Mouse (Mus musculus) left cerebral cortex, adult 2 months (tissue): ENCODE results near the gene Olfr671. TPM values are rescaled to one million over a fixed set of nuclear protein-coding genes. Genes with fewer than 3 reads are reported as not detected.
"Not testable (repeated sequence)": the region's sequence is repeated elsewhere in the genome, so short reads cannot be mapped to it uniquely, and the experiment has no call there.

ENCODE experiments used
- DNase-seq, 2 experiments: peaks; one replicate each; pipeline ENCODE4 v3.0.0; 2021 to 2022; ENCODE audit warnings: low spot score in 2 of 2, mixed read lengths in 1 of 2; ENCODE audit errors: extremely low spot score in 1 of 2
- H3K27ac ChIP-seq: fragments of 200-600 bp; 2 replicates; pipeline ENCODE4 v1.8.1; 2022
- H3K4me3 ChIP-seq: fragments of 200-600 bp; 2 replicates; pipeline ENCODE4 v1.8.1; 2022
- CTCF ChIP-seq: fragments of 200-600 bp; IDR thresholded peaks from 2 replicates; pipeline ENCODE4 v1.8.1; 2022; ENCODE audit warnings: antibody characterized with exemption, mild to moderate bottlenecking, moderate library complexity
- intact Hi-C: fragments of 180-260 bp; cut with DNase I; formaldehyde crosslinking; loops from one replicate; pipeline ENCODE4 v1.15.1; 2025
- long read RNA-seq, 2 experiments: library from polyadenylated mRNA; stranded (forward); transcript quantifications; one replicate each; pipeline ENCODE4 v2.0.0; 2021; ENCODE audit warnings: borderline mapping rate in 2 of 2
- total RNA-seq, 2 experiments: library from RNA; stranded (reverse); gene quantifications; 2 replicates each; pipeline ENCODE4 v1.2.3; 2021

Olfr671 gene
- not detected for total RNA-seq
- long read RNA-seq, experiment 1, result 0 reads
- long read RNA-seq, experiment 2, result 0 reads

GRCm38 (mm10) chr7:104979026-104979425 lies at the start of gene Olfr671:
Gene Olfr671, minus strand, starts transcription at chr7:104979126.
- Histone ChIP-seq H3K4me3 (no peak within 1 kb of the TSS), H3K27ac (no peak within 1 kb of the TSS)
- DNase-seq, result no peak
- TF ChIP-seq CTCF, result no peak
- intact Hi-C loops, result no loop called here

GRCm38 (mm10) chr7:105028360-105028759 lies 49.4 kb upstream of the Olfr671 start, which contains the start of gene Olfr675:
Gene Olfr675, minus strand, starts transcription at chr7:105028460.
- TF ChIP-seq CTCF, result no peak
- Histone ChIP-seq H3K4me3 (no peak within 1 kb of the TSS), H3K27ac (no peak within 1 kb of the TSS)
- no peak for DNase-seq
- intact Hi-C loops, result no loop called here

DNA sequence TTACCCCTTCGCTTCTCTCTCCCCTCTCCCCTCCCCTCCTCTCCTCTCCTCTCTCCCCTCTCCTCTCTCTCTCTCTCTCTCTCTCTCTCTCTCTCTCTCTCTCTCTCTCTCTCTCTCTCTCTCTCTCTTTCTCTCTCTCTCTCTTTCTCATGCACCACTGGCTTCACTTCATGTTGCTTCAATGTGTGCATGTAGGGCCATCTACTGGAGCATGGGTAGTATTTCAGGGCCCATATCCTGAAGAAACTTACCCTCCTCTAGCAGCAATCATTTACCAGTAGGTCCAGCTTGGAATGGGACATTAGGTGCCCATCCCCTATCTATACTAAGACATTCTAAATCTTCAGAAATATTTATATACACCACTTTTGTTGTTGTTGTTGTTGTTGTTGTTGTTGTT lies 43.6 kb upstream of the Olfr671 start:
- H3K4me3 ChIP-seq, result no peak overlapping the region
- DNase-seq, result no peak
- TF ChIP-seq CTCF, result peak; percentile 24
- H3K27ac ChIP-seq, result no peak overlapping the region
- intact Hi-C loops, result no loop called here

DNA sequence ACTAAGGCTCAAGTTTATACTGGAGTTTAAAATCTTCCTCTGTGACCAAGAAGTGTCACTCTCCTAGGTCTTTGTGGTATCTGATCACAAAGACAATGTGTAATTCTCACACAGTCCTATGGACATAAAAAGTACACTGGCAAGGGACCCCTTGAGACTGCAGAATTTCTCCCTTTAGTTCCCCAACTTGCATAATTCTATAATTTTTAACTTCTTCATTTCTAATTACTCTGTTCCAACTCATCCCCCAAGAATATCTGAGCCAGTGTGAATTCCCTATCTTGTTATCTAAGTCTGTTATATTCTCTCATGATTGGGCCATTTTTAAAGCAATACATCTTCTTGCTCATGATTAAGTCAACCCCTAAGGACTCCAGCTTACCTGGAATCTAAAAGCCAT lies 23.0 kb upstream of the Olfr671 start, which contains the start of gene Olfr672:
Gene Olfr672, minus strand, starts transcription at position 101 of the 400 bp plus-strand sequence.
- TF ChIP-seq CTCF, result no peak

DNA sequence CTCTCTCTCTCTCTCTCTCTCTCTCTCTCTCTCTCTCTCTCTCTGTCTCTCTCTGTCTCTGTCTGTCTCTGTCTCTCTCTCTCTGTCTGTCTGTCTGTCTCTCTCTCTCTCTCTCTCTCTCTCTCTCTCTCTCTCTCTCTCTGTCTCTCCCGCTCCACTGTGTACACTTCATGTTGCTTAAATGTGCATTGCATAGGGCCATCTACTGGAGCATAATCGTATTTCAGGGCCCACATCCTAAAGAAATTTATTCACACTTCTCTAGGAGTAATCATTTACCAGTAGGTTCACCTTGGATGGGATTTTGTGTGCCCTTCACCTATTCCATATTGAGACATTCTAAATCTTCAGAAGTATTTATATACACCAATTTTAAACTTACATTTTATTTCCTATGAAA lies 6.4 kb downstream of the Olfr671 start:
- H3K27ac ChIP-seq, H3K4me3 ChIP-seq, DNase-seq, intact Hi-C loops: not testable (repeated sequence)

More for the DNA sequence above, 23.0 kb upstream of the Olfr671 start, which contains the start of gene Olfr672:
- no peak within 1 kb of the TSS for H3K4me3 ChIP-seq
- DNase-seq, result no peak
- no peak within 1 kb of the TSS for H3K27ac ChIP-seq
- intact Hi-C loops, result no loop called here

DNA sequence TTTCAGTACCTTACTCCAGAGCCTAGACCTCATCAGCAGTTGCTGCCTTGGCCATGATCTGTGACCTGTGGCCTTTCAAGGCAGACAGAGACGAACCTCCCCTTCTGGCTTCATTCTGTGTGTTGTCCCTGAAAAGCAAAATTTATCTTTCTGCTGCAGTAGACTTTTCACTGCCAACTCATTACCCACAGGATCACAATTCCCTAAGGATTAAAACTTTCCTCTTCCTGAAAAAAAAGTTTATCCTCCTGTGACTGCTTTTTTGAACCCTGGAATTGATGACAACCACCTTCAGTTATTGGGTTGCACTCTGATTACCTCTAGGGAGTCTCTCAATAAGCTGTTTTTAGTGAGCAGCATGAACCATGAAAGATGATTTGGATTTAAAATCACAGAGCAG lies 16.4 kb downstream of the Olfr671 start, which contains the start of gene Olfr670:
Gene Olfr670, minus strand, starts transcription at position 101 of the 400 bp plus-strand sequence.
- Histone ChIP-seq H3K4me3 (no peak within 1 kb of the TSS), H3K27ac (no peak within 1 kb of the TSS)
- DNase-seq, result no peak
- intact Hi-C loops, result no loop called here
- TF ChIP-seq CTCF, result no peak

DNA sequence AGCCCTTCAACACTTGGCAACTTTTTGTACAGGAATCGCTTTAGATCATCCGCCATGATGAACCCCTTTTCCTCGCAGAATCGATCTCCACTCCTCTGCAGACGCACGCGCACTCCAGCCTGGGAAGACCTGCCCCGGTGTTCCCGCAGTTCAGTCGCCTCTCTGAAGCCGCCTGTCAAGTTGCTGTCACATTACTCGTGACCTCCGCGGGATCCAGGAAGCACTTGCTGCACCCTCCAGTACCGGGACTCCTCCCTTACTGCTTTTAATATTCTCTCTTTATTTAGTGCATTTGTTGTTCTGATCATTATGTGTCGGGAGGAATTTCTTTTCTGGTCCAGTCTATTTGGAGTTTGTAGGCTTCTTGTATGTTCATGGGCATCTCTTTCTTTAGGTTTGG lies 28.7 kb downstream of the Olfr671 start:
- intact Hi-C loops, result not testable (repeated sequence)

GRCm38 (mm10) chr7:104933940-104934339 lies 45.0 kb downstream of the Olfr671 start, which contains the start of gene Olfr669:
Gene Olfr669, plus strand, starts transcription at chr7:104934240.
- Histone ChIP-seq H3K4me3 (no peak within 1 kb of the TSS), H3K27ac (no peak within 1 kb of the TSS)
- intact Hi-C loops, result no loop called here
- no peak for TF ChIP-seq CTCF
- DNase-seq, result no peak

More for the DNA sequence above, 28.7 kb downstream of the Olfr671 start:
- H3K4me3 ChIP-seq, DNase-seq, H3K27ac ChIP-seq: not testable (repeated sequence)

- no peak within 1 kb of the TSS for H3K4me3 ChIP-seq
- H3K27ac ChIP-seq, result no peak within 1 kb of the TSS
- no peak for DNase-seq
- no peak for TF ChIP-seq CTCF
- intact Hi-C loops, result no loop called here
Observed at GRCm38 (mm10) chr7:104927957-104928356, 51.0 kb downstream of the Olfr671 start, which contains the start of gene Olfr668. Gene Olfr668, minus strand, starts transcription at chr7:104928057.

Other genes with a start within 250 kb of the Olfr671 start
- not detected for gene Usp17le, start 201.7 kb downstream of the Olfr671 start, total RNA-seq
- not detected for gene Usp17lb, start 136.5 kb downstream of the Olfr671 start, total RNA-seq
- not detected for gene Usp17la, start 122.1 kb downstream of the Olfr671 start, total RNA-seq
- not detected for gene Olfr665, start 101.1 kb downstream of the Olfr671 start, total RNA-seq
- not detected for gene Olfr666, start 83.2 kb downstream of the Olfr671 start, total RNA-seq
- gene Olfr667, start 57.6 kb downstream of the Olfr671 start, total RNA-seq, result not detected
- gene Olfr668, start 51.1 kb downstream of the Olfr671 start, total RNA-seq, result not detected
- gene Olfr669, start 44.9 kb downstream of the Olfr671 start, total RNA-seq, result not detected
- gene Olfr670, start 16.5 kb downstream of the Olfr671 start, total RNA-seq, result not detected
- gene Olfr672, start 22.9 kb upstream of the Olfr671 start, total RNA-seq, result not detected
- not detected for gene Olfr675, start 49.3 kb upstream of the Olfr671 start, total RNA-seq
- not detected for gene Olfr676, start 53.6 kb upstream of the Olfr671 start, total RNA-seq
- not detected for gene Olfr677, start 72.2 kb upstream of the Olfr671 start, total RNA-seq
- not detected for gene Olfr678, start 85.3 kb upstream of the Olfr671 start, total RNA-seq
- not detected for gene Olfr679, start 102.1 kb upstream of the Olfr671 start, total RNA-seq
- gene Olfr680-ps1, start 113.7 kb upstream of the Olfr671 start, total RNA-seq, result not detected
- gene Olfr681, start 137.7 kb upstream of the Olfr671 start, total RNA-seq, result not detected
- gene Olfr683, start 167.9 kb upstream of the Olfr671 start, total RNA-seq, result not detected
- gene Olfr684, start 184.5 kb upstream of the Olfr671 start, total RNA-seq, result not detected
- gene Olfr685, start 206.9 kb upstream of the Olfr671 start, total RNA-seq, result not detected
- gene Olfr686, start 228.4 kb upstream of the Olfr671 start, total RNA-seq, result not detected